Mouse (Mus musculus) urinary bladder, postnatal 4 days (tissue): Measurements from ENCODE around the gene Rapgef1.
"Not testable (repeated sequence)": the region's sequence is repeated elsewhere in the genome, so short reads cannot be mapped to it uniquely, and the experiment has no call there.

Experiments used
- DNase-seq, 2 experiments: peaks; one replicate each; pipeline ENCODE4 v3.0.0; 2021 to 2022; ENCODE audit warnings: low spot score in 2 of 2

Gene Rapgef1

GRCm38 (mm10) chr2:29739368-29739767, 119.8 kb downstream of the Rapgef1 start:
- no peak for DNase-seq

DNA sequence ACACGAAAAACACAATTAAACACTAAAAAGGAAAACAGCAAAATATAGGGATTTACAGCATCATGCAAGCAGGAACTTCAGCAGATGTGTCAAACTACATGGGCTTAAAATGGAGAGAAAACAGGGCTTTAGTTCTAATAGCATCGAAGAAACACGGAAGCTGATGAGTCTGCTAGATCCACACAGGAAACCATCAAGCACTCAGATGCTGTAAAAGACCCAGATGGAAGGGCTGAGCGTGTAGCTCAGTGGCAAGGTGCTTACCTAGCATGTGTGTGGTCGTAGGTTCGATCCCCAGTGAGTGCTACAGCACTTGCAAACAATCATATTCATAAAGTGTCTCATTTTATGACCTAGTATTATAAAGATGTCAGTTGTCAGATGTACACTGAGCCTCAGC, 121.7 kb downstream of the Rapgef1 start:
- no peak for DNase-seq

GRCm38 (mm10) chr2:29744256-29744655, 124.7 kb downstream of the Rapgef1 start:
- DNase-seq: no peak

DNA sequence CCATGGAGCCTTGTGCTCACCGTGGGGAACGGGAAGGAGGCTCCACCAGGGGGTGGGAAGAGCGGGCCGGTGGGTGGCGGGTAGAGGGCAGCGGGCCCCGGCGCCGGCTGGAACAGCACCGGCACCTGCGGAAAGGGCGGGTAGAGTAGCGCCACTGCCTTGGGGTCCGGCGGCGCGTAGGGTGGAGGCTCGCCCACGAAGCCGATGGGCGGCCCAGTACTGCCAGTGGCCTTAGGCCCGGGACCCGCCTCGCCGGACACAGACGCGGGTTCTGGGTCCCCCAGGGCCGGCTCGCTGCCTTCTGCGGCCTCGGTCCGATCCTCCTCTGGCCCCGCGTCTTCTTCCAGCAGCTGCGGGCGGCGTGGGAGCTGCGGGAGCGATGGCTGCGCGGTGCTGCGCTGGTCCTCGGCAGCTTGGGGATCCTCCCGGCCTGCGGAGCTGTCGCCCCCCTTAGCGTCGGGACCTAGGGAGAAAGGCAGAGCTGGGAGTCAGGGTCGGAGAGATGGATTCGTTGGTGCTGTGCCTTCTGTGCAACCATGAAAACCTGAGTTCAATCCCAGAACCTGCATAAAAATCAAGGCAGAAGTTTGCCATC, 127.8 kb downstream of the Rapgef1 start:
- no peak for DNase-seq

DNA sequence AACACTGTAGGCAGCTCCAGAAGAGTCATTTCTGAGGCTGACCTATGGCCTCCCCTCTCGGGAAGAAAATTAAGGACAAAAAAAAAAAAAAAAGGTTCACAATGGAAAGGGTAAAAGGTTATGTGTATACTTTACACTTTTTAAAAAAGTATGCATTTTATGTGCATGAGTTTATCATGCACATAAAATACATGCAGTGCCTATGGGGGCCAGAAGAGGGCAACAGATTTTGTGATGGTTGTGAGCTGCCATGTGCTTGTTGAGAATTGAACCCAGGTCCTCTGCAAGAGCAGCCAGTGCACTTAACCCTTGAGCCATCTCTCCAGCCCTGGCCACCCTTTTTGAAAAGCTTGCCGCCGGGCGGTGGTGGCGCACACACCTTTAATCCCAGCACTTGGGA, 128.3 kb downstream of the Rapgef1 start:
- DNase-seq: no peak

DNA sequence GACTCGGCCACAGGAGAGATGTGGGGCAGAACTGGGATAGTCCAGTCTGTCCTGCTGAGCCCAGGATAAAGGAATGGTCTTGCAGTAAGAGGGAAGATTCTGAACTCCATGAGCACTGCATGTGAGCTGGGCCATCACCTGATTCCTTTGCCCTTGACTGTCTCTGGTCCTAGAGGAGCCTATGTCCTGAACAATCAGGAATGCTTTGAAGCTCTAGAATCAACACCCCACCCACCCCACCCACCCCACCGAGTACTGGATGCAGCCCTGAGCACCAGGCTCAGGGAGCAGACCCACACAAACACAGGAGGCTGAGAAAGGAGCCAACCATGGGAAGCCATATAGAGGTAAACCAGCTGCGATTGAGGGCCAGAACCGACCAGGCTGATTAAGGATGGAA, 129.0 kb downstream of the Rapgef1 start:
- no peak for DNase-seq

GRCm38 (mm10) chr2:29751497-29751896, 132.0 kb downstream of the Rapgef1 start, which contains the start of gene Gm13420:
Gene Gm13420 (minus strand): TSS chr2:29751685.
- DNase-seq: no peak

DNA sequence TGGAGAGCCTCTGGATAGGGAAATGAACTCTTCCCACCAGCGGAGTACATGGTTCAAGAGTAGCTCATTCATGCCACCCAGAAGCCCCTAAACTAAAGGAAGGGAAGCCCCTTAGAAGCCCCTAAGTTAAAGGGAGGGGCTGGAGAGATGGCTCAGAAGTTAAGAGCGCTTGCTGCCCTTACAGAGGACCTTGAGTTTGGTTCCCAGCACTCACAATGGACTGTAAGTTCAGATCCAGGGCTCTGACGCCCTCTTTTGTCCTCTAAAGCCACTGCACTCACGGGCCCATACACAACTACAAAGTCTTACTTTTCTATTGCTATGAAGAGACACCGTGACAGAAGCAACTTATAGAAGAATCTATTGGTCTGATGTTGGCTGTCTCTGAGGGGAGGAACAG, 132.9 kb downstream of the Rapgef1 start:
- no peak for DNase-seq

DNA sequence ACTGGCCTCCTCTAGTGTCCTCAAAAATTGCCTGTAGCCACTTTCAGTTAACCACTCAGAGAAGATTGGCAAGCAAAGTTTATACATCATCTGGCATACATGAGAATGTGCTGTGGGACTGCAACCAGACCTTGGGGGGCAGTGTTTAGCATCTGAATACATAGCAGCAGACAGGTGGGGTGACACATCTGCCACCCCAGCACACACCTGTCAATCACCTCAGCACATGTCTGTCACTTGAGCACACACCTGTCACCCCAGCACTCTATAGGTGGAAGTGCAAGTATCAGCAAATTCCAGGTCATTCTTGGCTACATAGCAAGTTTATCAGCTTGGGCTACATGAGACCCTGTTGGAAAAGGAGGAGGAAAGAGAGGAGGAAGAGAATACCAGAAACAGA, 136.2 kb downstream of the Rapgef1 start:
- DNase-seq: no peak

GRCm38 (mm10) chr2:29764831-29765230, 145.3 kb downstream of the Rapgef1 start:
- peak; percentile 53 to 78 for DNase-seq

DNA sequence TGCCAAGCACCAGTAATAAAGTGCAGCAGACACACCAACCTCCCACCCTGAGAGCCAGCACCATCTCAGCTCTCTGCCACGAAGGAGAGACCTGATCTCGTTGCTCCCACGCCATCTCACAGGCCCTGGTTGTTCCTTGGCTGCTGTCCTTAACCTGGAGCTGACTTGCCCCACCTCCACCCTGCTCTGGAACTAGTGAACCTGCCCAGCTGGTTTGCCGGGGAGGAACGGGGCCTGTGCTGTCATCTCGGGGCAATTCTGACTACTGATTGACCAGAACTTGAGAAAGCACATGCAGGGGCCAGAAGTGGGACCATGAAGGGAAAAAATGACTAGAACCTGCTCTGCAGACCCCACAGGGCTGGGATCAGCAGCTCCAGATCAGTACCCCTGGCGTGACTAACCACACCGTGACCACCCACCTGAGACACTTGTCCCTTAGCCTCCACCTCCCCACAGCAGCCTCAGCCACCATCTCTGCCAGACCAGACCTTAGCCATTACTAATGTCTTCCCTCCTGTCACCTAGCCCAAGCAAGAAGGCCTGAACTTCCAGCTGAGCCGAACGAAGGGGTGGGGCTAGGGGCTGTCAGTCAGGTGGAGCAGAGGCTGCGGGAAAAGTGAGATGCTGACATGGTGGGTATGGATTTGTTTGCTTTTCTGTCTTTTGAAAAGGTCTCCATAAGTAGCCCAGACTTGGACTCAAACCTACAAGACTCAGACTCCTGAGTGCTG, 148.6 kb downstream of the Rapgef1 start:
- no peak for DNase-seq

DNA sequence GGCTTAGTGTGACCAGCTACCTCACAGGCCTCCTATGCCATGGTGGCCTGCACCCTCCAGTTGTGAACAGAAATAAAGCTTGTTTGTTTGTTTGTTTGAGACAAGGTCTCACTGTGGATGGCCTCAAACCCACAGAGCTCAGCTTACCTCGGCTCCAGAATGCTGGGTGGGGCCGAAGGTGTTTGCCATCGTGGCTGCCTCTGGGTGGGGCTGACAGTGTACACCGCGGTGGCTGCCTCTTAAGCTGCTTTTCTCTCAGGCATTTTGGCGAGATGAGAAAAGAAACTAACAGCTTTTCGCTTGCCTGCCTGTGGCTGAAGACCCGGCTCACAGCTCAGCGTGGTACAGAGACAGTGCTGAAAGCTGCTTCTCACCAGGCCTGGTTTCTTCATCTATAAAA, 149.4 kb downstream of the Rapgef1 start:
- DNase-seq: no peak

GRCm38 (mm10) chr2:29770162-29770561, 150.6 kb downstream of the Rapgef1 start:
- no peak for DNase-seq

GRCm38 (mm10) chr2:29771611-29772461, 152.3 kb downstream of the Rapgef1 start:
- DNase-seq: no peak

DNA sequence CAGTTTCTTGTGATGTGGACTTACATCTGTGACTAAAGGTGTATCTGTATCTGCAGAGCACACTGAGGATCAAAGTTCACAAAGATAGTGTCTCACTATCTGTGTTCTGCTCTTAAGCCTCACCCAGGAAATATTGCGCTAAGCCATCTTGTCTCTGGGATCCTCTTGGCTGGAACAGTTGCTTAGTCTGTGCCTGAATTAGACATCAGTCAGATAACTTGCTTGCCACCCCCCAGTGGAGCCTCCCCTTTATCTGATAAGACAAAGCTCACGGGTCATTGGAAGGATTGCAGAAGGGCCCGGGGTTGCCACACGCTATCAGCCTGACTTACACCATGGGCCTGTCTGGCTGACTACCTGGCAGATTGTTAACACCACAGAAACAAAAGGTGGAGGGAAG, 153.8 kb downstream of the Rapgef1 start:
- no peak for DNase-seq

DNA sequence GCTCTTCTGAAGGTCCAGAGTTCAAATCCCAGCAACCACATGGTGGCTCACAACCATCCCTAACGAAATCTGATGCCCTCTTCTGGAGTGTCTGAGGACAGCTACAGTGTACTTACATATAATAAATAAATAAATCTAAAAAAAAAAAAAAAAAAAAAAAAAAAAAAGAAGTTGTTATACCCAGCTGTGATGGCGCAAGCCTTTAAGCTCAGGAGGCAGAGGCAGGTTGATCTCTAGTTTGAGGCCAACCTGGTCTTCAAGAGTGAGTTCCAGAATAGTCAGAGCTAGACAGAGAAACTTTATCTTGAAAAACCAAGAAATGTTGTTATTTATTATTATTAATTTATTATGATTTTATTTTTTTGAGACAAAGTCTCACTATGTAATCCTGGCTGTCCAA, 161.7 kb downstream of the Rapgef1 start:
- DNase-seq: not testable (repeated sequence)

DNA sequence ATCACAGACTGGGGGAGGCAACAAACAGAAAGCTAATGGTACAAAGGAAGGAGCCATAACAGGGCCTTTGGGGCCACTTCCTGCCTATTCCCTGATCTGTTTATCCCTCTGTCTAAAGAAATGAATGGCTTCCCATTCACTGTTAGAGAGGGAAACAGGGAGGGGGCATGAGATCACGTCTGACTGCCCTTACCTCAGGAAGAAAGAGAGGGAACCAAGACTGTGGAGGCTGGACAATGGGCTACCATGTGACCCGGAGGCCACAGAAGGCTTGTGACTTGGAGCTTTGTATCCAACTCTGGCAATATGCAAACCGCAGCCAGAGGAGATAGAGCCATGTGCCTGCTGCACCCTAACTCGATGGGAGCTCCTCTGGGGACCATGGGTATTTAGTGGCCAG, 164.8 kb downstream of the Rapgef1 start:
- DNase-seq: no peak

GRCm38 (mm10) chr2:29787104-29787917, 167.8 kb downstream of the Rapgef1 start, which contains the start of gene Coq4:
Gene Coq4 (plus strand): TSS chr2:29787493.
- DNase-seq: peak; percentile 79 to 82

GRCm38 (mm10) chr2:29787937-29788681, 168.6 kb downstream of the Rapgef1 start, which contains the start of gene Trub2:
Gene Trub2 (minus strand): TSS chr2:29788502.
- DNase-seq: peak; percentile 75 to 82
